Mouse (Mus musculus): Measurements from ENCODE around the gene Gins1.

DNA sequence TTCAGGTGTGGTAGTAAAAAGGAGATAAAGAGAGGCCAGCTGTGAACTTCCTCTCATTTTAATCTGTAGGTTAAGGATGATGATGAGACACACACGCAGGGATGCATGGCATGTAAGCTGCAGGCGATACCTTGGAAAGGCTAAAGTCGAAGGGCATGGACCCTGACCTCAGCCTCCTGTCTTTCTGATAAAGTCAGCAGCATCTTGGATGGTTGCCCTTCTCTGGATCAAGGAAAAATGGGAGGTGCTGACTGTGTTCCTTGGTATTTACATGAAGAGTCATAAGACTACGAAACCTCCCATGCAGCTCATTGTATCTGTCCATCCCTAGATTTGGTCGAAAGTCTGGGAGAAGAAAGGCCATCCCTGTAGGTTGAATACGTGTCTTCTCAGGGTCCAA is 4.9 kb upstream of the Gins1 start:
- TF ChIP-seq CTCF (IDR thresholded peaks at IDR 0.05; ENCODE audit: control insufficient read depth, insufficient read depth, insufficient read length) (no peak), MYOD1 (IDR thresholded peaks at IDR 0.05; ENCODE audit: control insufficient read depth, insufficient read length, low read depth) (no peak), MAX (IDR thresholded peaks at IDR 0.05) (no peak), FOSL1 (IDR thresholded peaks at IDR 0.05; ENCODE audit: insufficient read depth, low read length, poor library complexity, severe bottlenecking) (no peak), USF1 (IDR thresholded peaks at IDR 0.05; ENCODE audit: low read depth) (no peak), CEBPB (IDR thresholded peaks at IDR 0.05; ENCODE audit: low read depth) (no peak)
